Mouse (Mus musculus): ENCODE results near the gene Utp14b. TPM values are rescaled to one million over a fixed set of nuclear protein-coding genes. Genes with fewer than 3 reads are reported as not detected.

The Utp14b gene
- polyA plus RNA-seq (2015; fragmentation: Nextera tagmentation; extraction: Ambion mirVana) = 3.0 and 3.1 TPM in 2 replicates

DNA sequence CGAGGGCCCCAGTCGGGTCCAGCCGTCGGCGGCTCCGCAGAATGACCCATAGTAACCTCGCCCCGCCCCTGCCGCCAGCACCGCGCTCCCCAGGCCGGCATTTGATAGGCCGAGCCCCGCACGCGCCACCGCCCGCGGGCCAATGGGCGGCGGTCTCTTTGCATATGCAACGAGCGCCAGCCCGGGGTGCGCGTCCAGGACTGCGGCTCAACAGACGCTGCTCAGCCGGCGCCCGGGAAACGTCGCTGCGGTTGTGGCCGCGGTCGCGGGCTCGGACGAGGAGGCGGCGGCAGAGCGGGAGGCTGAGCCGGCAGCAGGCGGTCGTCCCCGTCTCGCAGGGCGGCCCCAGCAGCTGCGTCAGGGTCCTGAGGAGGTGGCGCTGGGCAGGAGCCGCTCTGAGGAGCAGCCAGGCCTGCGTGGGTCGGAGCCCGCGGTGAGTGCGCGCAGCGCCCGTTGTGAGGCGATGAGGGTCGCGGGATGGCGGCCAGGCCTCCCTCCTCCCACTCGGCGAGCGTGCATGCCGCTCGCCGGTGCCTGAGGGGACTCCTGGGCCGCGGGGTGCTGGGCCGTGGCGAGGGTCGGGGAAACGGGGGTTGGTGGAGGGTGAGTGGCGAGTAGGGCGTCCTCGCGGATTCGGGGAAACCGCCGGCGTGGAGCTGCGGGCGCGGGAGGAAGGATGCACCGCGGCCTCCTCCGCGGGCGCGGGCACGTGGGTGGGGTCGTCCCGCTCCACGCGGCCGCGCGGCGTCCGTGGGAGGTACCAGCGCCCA lies at the start of gene Utp14b, which contains the start of gene Acsl3:
TSS of gene Utp14b (plus strand) at position 368 of the 770 bp plus-strand sequence.
TSS of gene Acsl3 (plus strand) at position 155 of the 770 bp plus-strand sequence.
- peak; percentile 100 for ATAC-seq
- Histone ChIP-seq H3K9ac (replicated peaks) (peak within 1 kb of the TSS; percentile 97), H3K27me3 (no peaks in the 10 kb centered on the region), H3K4me1 (replicated peaks) (peaks cover 32% of the 10 kb centered on the region), H3K4me2 (replicated peaks) (peak within 1 kb of the TSS; percentile 75), H3K36me3 (no peaks in the 10 kb centered on the region), H3K9me3 (no peaks in the 10 kb centered on the region), H3K4me3 (replicated peaks) (peak within 1 kb of the TSS; percentile 89), H3K27ac (peak within 1 kb of the TSS; percentile 99)
- under 1% methylated on average over 91 of the region's 104 CpGs for WGBS

DNA sequence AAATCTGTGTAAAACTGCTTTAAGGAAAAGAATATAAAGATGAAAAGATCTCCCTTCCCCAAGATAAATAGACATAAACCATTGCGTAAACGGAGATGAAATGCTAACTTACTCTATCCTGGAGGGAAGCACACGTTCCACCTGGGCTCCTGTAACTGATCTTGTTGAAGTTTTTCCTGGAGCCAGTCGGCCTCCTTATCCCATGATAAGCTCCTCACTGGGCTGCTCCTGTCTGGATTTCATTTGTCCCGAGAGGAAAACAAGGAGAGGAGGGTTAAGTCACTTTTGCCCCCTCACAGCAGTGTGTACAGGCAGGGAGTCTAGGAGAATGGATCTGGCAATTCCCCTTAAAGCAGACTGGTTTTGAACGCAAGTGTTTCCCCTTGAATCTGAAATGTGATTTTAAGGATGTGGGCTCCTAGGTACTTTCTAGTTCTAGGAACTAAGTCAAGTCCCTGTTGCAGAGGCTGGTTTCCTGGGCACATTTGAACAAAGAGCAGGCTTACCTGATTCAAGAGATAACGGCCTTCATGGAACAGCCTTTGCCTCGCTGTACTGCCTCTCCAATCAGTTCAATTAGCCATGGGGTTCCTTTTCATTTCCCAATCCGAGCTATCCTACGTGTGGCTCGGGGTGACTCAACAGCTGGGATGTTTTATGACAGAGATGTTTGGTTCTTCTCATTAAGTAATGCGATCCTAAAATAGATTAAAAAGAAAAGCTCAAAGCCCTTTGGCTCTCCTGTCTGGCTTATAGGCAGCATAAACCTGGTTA lies 48.5 kb upstream of the Utp14b start:
- H3K4me2 ChIP-seq (replicated peaks) = no peak overlapping the region
- no peaks in the 10 kb centered on the region for H3K9me3 ChIP-seq
- no peak overlapping the region for H3K9ac ChIP-seq (replicated peaks)
- ATAC-seq = no peak
- no peak overlapping the region for H3K27ac ChIP-seq
- WGBS = 40% methylated on average over 12 of the region's 12 CpGs
- H3K4me1 ChIP-seq (replicated peaks) = no peaks in the 10 kb centered on the region
- H3K27me3 ChIP-seq = no peaks in the 10 kb centered on the region
- no peaks in the 10 kb centered on the region for H3K36me3 ChIP-seq
- no peak overlapping the region for H3K4me3 ChIP-seq (replicated peaks)

DNA sequence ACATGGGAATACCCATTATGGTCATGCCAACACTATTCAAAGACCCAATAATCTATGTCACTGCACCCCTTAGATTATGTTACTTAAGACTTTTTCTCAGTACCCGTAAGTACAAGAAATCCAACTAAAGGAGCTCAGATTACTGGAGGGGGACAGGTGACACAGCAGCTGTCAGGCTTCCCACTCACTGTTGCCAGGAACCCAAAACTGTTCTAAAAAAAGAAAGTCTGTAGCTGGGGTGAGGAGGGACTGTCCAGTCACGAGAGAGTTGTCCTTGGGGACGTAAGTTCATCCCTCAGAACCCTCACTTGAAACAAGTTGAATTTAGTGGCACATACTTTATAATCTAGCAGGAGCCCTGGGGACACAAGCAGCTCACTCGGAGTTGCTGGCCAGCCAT lies 46.8 kb upstream of the Utp14b start:
- no peak for ATAC-seq
- Histone ChIP-seq H3K36me3 (no peaks in the 10 kb centered on the region), H3K4me2 (replicated peaks) (no peak overlapping the region), H3K9ac (replicated peaks) (no peak overlapping the region), H3K27me3 (no peaks in the 10 kb centered on the region), H3K27ac (no peak overlapping the region), H3K4me3 (replicated peaks) (no peak overlapping the region), H3K9me3 (no peaks in the 10 kb centered on the region), H3K4me1 (replicated peaks) (no peaks in the 10 kb centered on the region)
- 75% methylated on average over 4 of the region's 4 CpGs for WGBS

- 96% methylated on average over 1 of the region's 1 CpGs for WGBS
- no peak overlapping the region for H3K9ac ChIP-seq (replicated peaks)
- no peak overlapping the region for H3K4me3 ChIP-seq (replicated peaks)
- H3K4me1 ChIP-seq (replicated peaks) = no peaks in the 10 kb centered on the region
- H3K4me2 ChIP-seq (replicated peaks) = no peak overlapping the region
- ATAC-seq = no peak
- no peaks in the 10 kb centered on the region for H3K27me3 ChIP-seq
- no peaks in the 10 kb centered on the region for H3K36me3 ChIP-seq
- no peak overlapping the region for H3K27ac ChIP-seq
- H3K9me3 ChIP-seq = no peaks in the 10 kb centered on the region
Observed at GRCm38 (mm10) chr1:78612959-78613358, 44.9 kb upstream of the Utp14b start.

GRCm38 (mm10) chr1:78624352-78624751 lies 33.5 kb upstream of the Utp14b start:
- 93% methylated on average over 2 of the region's 2 CpGs for WGBS
- no peaks in the 10 kb centered on the region for H3K36me3 ChIP-seq
- no peak overlapping the region for H3K4me3 ChIP-seq (replicated peaks)
- ATAC-seq = no peak
- H3K9ac ChIP-seq (replicated peaks) = no peak overlapping the region
- no peak overlapping the region for H3K4me2 ChIP-seq (replicated peaks)
- no peak overlapping the region for H3K27ac ChIP-seq
- no peaks in the 10 kb centered on the region for H3K9me3 ChIP-seq
- H3K27me3 ChIP-seq = no peaks in the 10 kb centered on the region
- no peaks in the 10 kb centered on the region for H3K4me1 ChIP-seq (replicated peaks)

GRCm38 (mm10) chr1:78634486-78634885 lies 23.4 kb upstream of the Utp14b start:
- Histone ChIP-seq H3K9me3 (no peaks in the 10 kb centered on the region), H3K27me3 (no peaks in the 10 kb centered on the region), H3K4me1 (replicated peaks) (no peaks in the 10 kb centered on the region), H3K4me3 (replicated peaks) (no peak overlapping the region), H3K9ac (replicated peaks) (no peak overlapping the region), H3K4me2 (replicated peaks) (no peak overlapping the region), H3K36me3 (no peaks in the 10 kb centered on the region), H3K27ac (no peak overlapping the region)
- 71% methylated on average over 3 of the region's 3 CpGs for WGBS
- no peak for ATAC-seq

- Histone ChIP-seq H3K27me3 (no peaks in the 10 kb centered on the region), H3K27ac (no peak overlapping the region), H3K9ac (replicated peaks) (no peak overlapping the region), H3K4me1 (replicated peaks) (no peaks in the 10 kb centered on the region), H3K9me3 (no peaks in the 10 kb centered on the region), H3K36me3 (no peaks in the 10 kb centered on the region), H3K4me2 (replicated peaks) (no peak overlapping the region), H3K4me3 (replicated peaks) (no peak overlapping the region)
- no peak for ATAC-seq
Observed at GRCm38 (mm10) chr1:78640871-78641270, 17.0 kb upstream of the Utp14b start.

GRCm38 (mm10) chr1:78641791-78642190 lies 16.0 kb upstream of the Utp14b start:
- H3K27me3 ChIP-seq = no peaks in the 10 kb centered on the region
- H3K27ac ChIP-seq = no peak overlapping the region
- no peaks in the 10 kb centered on the region for H3K36me3 ChIP-seq
- ATAC-seq = no peak
- no peaks in the 10 kb centered on the region for H3K4me1 ChIP-seq (replicated peaks)
- H3K4me3 ChIP-seq (replicated peaks) = no peak overlapping the region
- 94% methylated on average over 3 of the region's 3 CpGs for WGBS
- no peaks in the 10 kb centered on the region for H3K9me3 ChIP-seq
- no peak overlapping the region for H3K9ac ChIP-seq (replicated peaks)
- H3K4me2 ChIP-seq (replicated peaks) = no peak overlapping the region

- H3K36me3 ChIP-seq = no peaks in the 10 kb centered on the region
- 88% methylated on average over 2 of the region's 2 CpGs for WGBS
Observed at GRCm38 (mm10) chr1:78642197-78642596, 15.6 kb upstream of the Utp14b start.

DNA sequence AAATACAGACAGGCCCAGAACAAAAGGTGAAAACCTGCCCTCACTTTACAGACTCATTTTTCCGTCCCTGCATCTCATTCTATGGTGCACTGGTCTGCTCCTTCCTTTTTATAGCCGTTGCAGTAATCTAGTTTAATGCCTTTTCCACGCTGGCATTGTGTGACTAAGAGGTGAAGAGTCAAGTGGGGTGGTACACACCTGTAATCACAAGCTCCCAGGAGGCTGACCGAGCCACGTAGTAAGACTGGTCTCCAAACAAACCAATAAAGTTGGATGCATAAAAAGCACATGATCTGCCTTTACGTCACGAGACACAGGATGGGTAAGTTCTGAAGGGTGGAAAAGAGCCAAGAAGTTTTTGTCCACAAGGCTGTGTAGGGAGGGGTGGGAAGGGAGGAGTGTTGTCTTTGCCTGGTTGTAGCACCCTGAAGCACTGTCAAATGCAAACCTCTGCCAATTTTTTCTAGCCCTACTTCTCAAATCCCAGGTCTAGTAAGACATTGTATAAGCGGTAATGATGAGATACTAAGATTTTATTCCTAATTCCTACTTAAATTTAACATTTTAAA lies 10.4 kb upstream of the Utp14b start:
- ATAC-seq = no peak
- H3K36me3 ChIP-seq = no peaks in the 10 kb centered on the region
- WGBS = 61% methylated on average over 8 of the region's 8 CpGs

More at GRCm38 (mm10) chr1:78642197-78642596, 15.6 kb upstream of the Utp14b start:
- Histone ChIP-seq H3K4me3 (replicated peaks) (no peak overlapping the region), H3K27ac (no peak overlapping the region), H3K27me3 (no peaks in the 10 kb centered on the region), H3K9me3 (no peaks in the 10 kb centered on the region), H3K4me2 (replicated peaks) (no peak overlapping the region), H3K4me1 (replicated peaks) (no peaks in the 10 kb centered on the region; the same call in 1 of the 2 replicates), H3K9ac (replicated peaks) (no peak overlapping the region)
- no peak for ATAC-seq

GRCm38 (mm10) chr1:78649269-78650061 lies 8.4 kb upstream of the Utp14b start:
- H3K27ac ChIP-seq = no peak overlapping the region
- no peaks in the 10 kb centered on the region for H3K9me3 ChIP-seq
- 39% methylated on average over 6 of the region's 6 CpGs for WGBS
- H3K36me3 ChIP-seq = no peaks in the 10 kb centered on the region
- H3K4me3 ChIP-seq (replicated peaks) = no peak overlapping the region
- no peak overlapping the region for H3K9ac ChIP-seq (replicated peaks)
- H3K27me3 ChIP-seq = no peaks in the 10 kb centered on the region
- H3K4me1 ChIP-seq (replicated peaks) = peaks cover 6% of the 10 kb centered on the region; the same call in 1 of the 2 replicates
- ATAC-seq = no peak
- H3K4me2 ChIP-seq (replicated peaks) = no peak overlapping the region

More for the DNA sequence above, 10.4 kb upstream of the Utp14b start:
- no peaks in the 10 kb centered on the region for H3K9me3 ChIP-seq
- H3K4me3 ChIP-seq (replicated peaks) = no peak overlapping the region
- H3K27ac ChIP-seq = no peak overlapping the region
- H3K4me1 ChIP-seq (replicated peaks) = peaks cover 6% of the 10 kb centered on the region; the same call in 1 of the 2 replicates
- no peak overlapping the region for H3K4me2 ChIP-seq (replicated peaks)
- no peak overlapping the region for H3K9ac ChIP-seq (replicated peaks)
- no peaks in the 10 kb centered on the region for H3K27me3 ChIP-seq

All from midbrain, embryonic 13.5 days (tissue).